ENCODE assay signal across 15 mouse cellular contexts in the genomic region with DNA sequence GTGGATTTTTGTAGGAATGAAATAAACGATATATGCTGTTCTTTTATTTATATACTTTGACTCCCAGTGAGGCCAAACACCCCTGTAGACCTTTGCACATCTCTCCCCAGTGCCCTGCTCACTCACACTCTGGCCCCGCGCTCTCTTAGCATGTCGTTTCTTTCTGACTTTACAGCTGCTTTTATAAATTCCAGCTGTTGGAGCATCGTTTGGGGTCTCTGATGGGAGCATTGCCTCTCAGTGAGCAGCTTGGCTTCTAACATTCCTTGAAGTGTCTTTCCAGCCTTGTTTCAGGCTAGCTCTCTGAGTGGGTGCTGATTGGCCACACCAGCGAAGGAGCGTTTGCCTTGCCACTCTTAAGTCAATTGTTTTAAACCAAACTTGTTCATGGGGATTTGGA. TPM values are rescaled to one million over a fixed set of nuclear protein-coding genes. Genes with fewer than 3 reads are reported as not detected.
DNase-seq lines count a peak whose midpoint lies in the region; ATAC-seq and TF ChIP-seq lines count a peak whose summit lies in the region.
"Had no signal": no experiment of that assay in that cellular context is flagged by ENCODE, and none has a peak within 500 bp of the region (broad histone marks: within the 10 kb centered on the region; RNA-seq: fewer than 3 reads in every experiment).

No protein-coding gene starts in this region.

- peaks cover 10% of the 10 kb centered on the region; the same call in 1 of the 2 replicates for H3K4me1 ChIP-seq in heart, embryonic 15.5 days (replicated peaks)
- no peaks in the 10 kb centered on the region for H3K4me1 ChIP-seq in heart, embryonic 11.5 days (ENCODE audit: control insufficient read depth, insufficient read depth, low read length)
- H3K4me1 ChIP-seq in lung, embryonic 15.5 days: peaks cover 21% of the 10 kb centered on the region
- H3K4me1 ChIP-seq in stomach, postnatal 0 days (replicated peaks; ENCODE audit: control insufficient read depth, insufficient read depth): no peaks in the 10 kb centered on the region

- no peak for TF ChIP-seq CTCF in stomach, postnatal 0 days (IDR thresholded peaks at IDR 0.05; ENCODE audit: low read depth)

- DNase-seq in lung, postnatal 36 days: no peak
- peak; percentile 30 to 57 for DNase-seq in kidney, postnatal 4 days
- DNase-seq in stomach, postnatal 0 days (ENCODE audit: low spot score): no peak
- no peak for DNase-seq in T-cell, adult 2 months (ENCODE audit: low spot score)
- DNase-seq in ovary, postnatal 14 days (ENCODE audit: low spot score): no peak
- DNase-seq: adrenal gland, postnatal 36 days; cerebellum, postnatal 36 days; heart, adult 18-20 months; liver, postnatal 0 days; right cerebral cortex, postnatal 4 days had no signal

- H3K4me3 ChIP-seq in heart, embryonic 15.5 days: no peak overlapping the region
- no peak overlapping the region for H3K4me3 ChIP-seq in heart, embryonic 11.5 days (ENCODE audit: low read depth, low read length)
- no peak overlapping the region for H3K4me3 ChIP-seq in lung, embryonic 15.5 days
- no peak overlapping the region for H3K4me3 ChIP-seq in stomach, postnatal 0 days (ENCODE audit: low read depth, low read length)
- H3K4me3 ChIP-seq: midbrain, embryonic 12.5 days had no signal

- no peaks in the 10 kb centered on the region for H3K9me3 ChIP-seq in heart, embryonic 15.5 days (replicated peaks)
- H3K9me3 ChIP-seq in heart, embryonic 11.5 days (replicated peaks; ENCODE audit: control insufficient read depth, low read length): no peaks in the 10 kb centered on the region
- no peaks in the 10 kb centered on the region for H3K9me3 ChIP-seq in lung, embryonic 15.5 days
- H3K9me3 ChIP-seq in stomach, postnatal 0 days (ENCODE audit: control insufficient read depth, low read length): no peaks in the 10 kb centered on the region
- H3K9me3 ChIP-seq: midbrain, embryonic 12.5 days had no signal

- ATAC-seq in heart, embryonic 15.5 days (replicated peaks; ENCODE audit: insufficient number of reproducible peaks, insufficient read depth, low FRiP score, low read depth): no peak
- ATAC-seq in heart, embryonic 11.5 days (replicated peaks; ENCODE audit: insufficient number of reproducible peaks, low FRiP score, low TSS enrichment): no peak
- no peak for ATAC-seq in lung, embryonic 15.5 days (ENCODE audit: borderline replicate concordance, extremely low read depth, low FRiP score, low TSS enrichment)
- no peak for ATAC-seq in stomach, postnatal 0 days (ENCODE audit: low FRiP score, low TSS enrichment)
- ATAC-seq: liver, postnatal 0 days had no signal

- 0 out of 2 replicates have a peak overlapping the region, but pooled peaks have one; percentile 27 for H3K27ac ChIP-seq in heart, embryonic 15.5 days
- no peak overlapping the region for H3K27ac ChIP-seq in heart, embryonic 11.5 days (ENCODE audit: low read depth, low read length)
- peak overlapping the region; percentile 35 for H3K27ac ChIP-seq in lung, embryonic 15.5 days
- no peak overlapping the region; the same call in 1 of the 2 replicates for H3K27ac ChIP-seq in stomach, postnatal 0 days (replicated peaks)
- H3K27ac ChIP-seq: hindbrain, embryonic 14.5 days; midbrain, embryonic 12.5 days had no signal

- 54% methylated on average over 7 of the region's 7 CpGs for WGBS in heart, embryonic 15.5 days
- 62% methylated on average over 7 of the region's 7 CpGs for WGBS in heart, embryonic 11.5 days (ENCODE audit: insufficient replicate concordance)
- WGBS in lung, embryonic 15.5 days: 38% methylated on average over 7 of the region's 7 CpGs
- 51% methylated on average over 7 of the region's 7 CpGs for WGBS in stomach, postnatal 0 days

- no peaks in the 10 kb centered on the region for H3K27me3 ChIP-seq in heart, embryonic 15.5 days
- H3K27me3 ChIP-seq in heart, embryonic 11.5 days (ENCODE audit: control insufficient read depth, insufficient read depth, low read length): no peaks in the 10 kb centered on the region
- H3K27me3 ChIP-seq in lung, embryonic 15.5 days: no peaks in the 10 kb centered on the region
- no peaks in the 10 kb centered on the region for H3K27me3 ChIP-seq in stomach, postnatal 0 days (ENCODE audit: control insufficient read depth, insufficient read depth, low read length)
- H3K27me3 ChIP-seq: midbrain, embryonic 12.5 days had no signal

- no peak overlapping the region for H3K9ac ChIP-seq in heart, embryonic 15.5 days
- no peak overlapping the region for H3K9ac ChIP-seq in heart, embryonic 11.5 days (ENCODE audit: low read depth, low read length)
- H3K9ac ChIP-seq in lung, embryonic 15.5 days: no peak overlapping the region
- H3K9ac ChIP-seq in stomach, postnatal 0 days (ENCODE audit: low read length): no peak overlapping the region
- H3K9ac ChIP-seq: hindbrain, embryonic 14.5 days; liver, postnatal 0 days; midbrain, embryonic 12.5 days had no signal

- no peaks in the 10 kb centered on the region for H3K36me3 ChIP-seq in heart, embryonic 15.5 days
- H3K36me3 ChIP-seq in heart, embryonic 11.5 days (ENCODE audit: control insufficient read depth, insufficient read depth, low read length): no peaks in the 10 kb centered on the region
- no peaks in the 10 kb centered on the region for H3K36me3 ChIP-seq in lung, embryonic 15.5 days
- H3K36me3 ChIP-seq in stomach, postnatal 0 days (ENCODE audit: control insufficient read depth, insufficient read depth, low read length): no peaks in the 10 kb centered on the region
- H3K36me3 ChIP-seq: midbrain, embryonic 12.5 days had no signal

- no peak for TF ChIP-seq EP300 in stomach, postnatal 0 days (optimal IDR thresholded peaks at IDR 0.05)

- H3K4me2 ChIP-seq in heart, embryonic 15.5 days: no peak overlapping the region
- H3K4me2 ChIP-seq in heart, embryonic 11.5 days: no peak overlapping the region
- no peak overlapping the region for H3K4me2 ChIP-seq in lung, embryonic 15.5 days
- peak overlapping the region; percentile 37 for H3K4me2 ChIP-seq in stomach, postnatal 0 days (replicated peaks; ENCODE audit: low read depth)
- H3K4me2 ChIP-seq: hindbrain, embryonic 14.5 days; midbrain, embryonic 12.5 days had no signal

RNA-seq across cellular contexts. Expression of gene Dact1, which starts 35.8 kb away (rescaled TPM):
- 8.6 and 12.4 TPM in 2 replicates for polyA plus RNA-seq in heart, embryonic 15.5 days (2015; fragmentation: Nextera tagmentation; extraction: Ambion mirVana)
- polyA plus RNA-seq in heart, embryonic 11.5 days (2014; fragmentation: Nextera tagmentation; extraction: Ambion mirVana): 10.7 and 11.1 TPM in 2 replicates
- 9.6 and 10.2 TPM in 2 replicates for polyA plus RNA-seq in lung, embryonic 15.5 days (2015; fragmentation: Nextera tagmentation; extraction: Ambion mirVana)
- polyA plus RNA-seq in stomach, postnatal 0 days (2015; fragmentation: Nextera tagmentation; extraction: Ambion mirVana): 5.1 and 5.9 TPM in 2 replicates

Comparison
In these comparisons a context has a peak if more than half of its experiments do, and no peak if none do; other contexts are left out.
1. H3K27ac ChIP-seq: peak in heart, embryonic 15.5 days (single experiment) and lung, embryonic 15.5 days (single experiment); none in heart, embryonic 11.5 days (single experiment) and stomach, postnatal 0 days (single experiment).
2. DNase-seq: peak in kidney, postnatal 4 days (2 of 2); none in lung, postnatal 36 days (single experiment), stomach, postnatal 0 days (single experiment), T-cell, adult 2 months (single experiment) and ovary, postnatal 14 days (single experiment).